Mouse (Mus musculus) thymus, adult 2 months (tissue): ENCODE results near the gene Sema3g.

Experiments
- CTCF ChIP-seq: fragments of 200-500 bp; IDR thresholded peaks from 2 replicates; pipeline ENCODE4 v1.5.1; 2012; ENCODE audit warnings: mild to moderate bottlenecking, control low read depth, low read length, moderate library complexity, borderline replicate concordance; ENCODE audit not compliant: control insufficient read depth, poor library complexity, insufficient read depth; ENCODE audit errors: extremely low read depth
- POLR2A ChIP-seq: fragments of 200-500 bp; IDR thresholded peaks from 2 replicates; pipeline ENCODE4 v1.6.1; 2012; ENCODE audit warnings: mild to moderate bottlenecking, low read length, control low read depth, moderate library complexity; ENCODE audit not compliant: control insufficient read depth, poor library complexity, insufficient read depth; ENCODE audit errors: extremely low read depth

- no peak for TF ChIP-seq POLR2A
- TF ChIP-seq CTCF, result no peak
Observed at GRCm38 (mm10) chr14:31207070-31207830, 10.4 kb upstream of the Sema3g start.
